Mouse (Mus musculus): ENCODE results near the gene Fzd5. TPM values are rescaled to one million over a fixed set of nuclear protein-coding genes. Genes with fewer than 3 reads are reported as not detected.

Fzd5 gene
- polyA plus RNA-seq, 1 experiment from 2014 or later, result 0.26 TPM

GRCm38 (mm10) chr1:64732161-64732560, 5.4 kb downstream of the Fzd5 start:
- H3K27ac ChIP-seq (replicated peaks), result no peak overlapping the region
- no peak for ATAC-seq (ENCODE audit: low FRiP score)
- H3K9me3 ChIP-seq (replicated peaks), result no peaks in the 10 kb centered on the region
- WGBS, result 42% methylated on average over 10 of the region's 10 CpGs
- H3K4me1 ChIP-seq, result peaks cover 23% of the 10 kb centered on the region
- no peak overlapping the region for H3K4me3 ChIP-seq (replicated peaks)
- peaks cover 54% of the 10 kb centered on the region for H3K27me3 ChIP-seq (replicated peaks)
- no peak overlapping the region for H3K4me2 ChIP-seq
- H3K36me3 ChIP-seq, result no peaks in the 10 kb centered on the region
- H3K9ac ChIP-seq (replicated peaks), result no peak overlapping the region

- ATAC-seq (ENCODE audit: low FRiP score), result no peak
- 59% methylated on average over 16 of the region's 16 CpGs for WGBS
- Histone ChIP-seq H3K4me3 (replicated peaks) (no peak overlapping the region), H3K27ac (replicated peaks) (no peak overlapping the region), H3K27me3 (replicated peaks) (peaks cover 48% of the 10 kb centered on the region), H3K4me1 (peaks cover 16% of the 10 kb centered on the region), H3K4me2 (0 out of 2 replicates have a peak overlapping the region, but pooled peaks have one; percentile 2), H3K9me3 (replicated peaks) (no peaks in the 10 kb centered on the region), H3K36me3 (no peaks in the 10 kb centered on the region), H3K9ac (replicated peaks) (no peak overlapping the region)
These were observed 6.1 kb downstream of the Fzd5 start for GRCm38 (mm10) chr1:64731341-64732020.

- Histone ChIP-seq H3K27me3 (replicated peaks) (peaks cover 34% of the 10 kb centered on the region), H3K4me2 (no peak overlapping the region), H3K4me1 (peaks cover 7% of the 10 kb centered on the region), H3K36me3 (no peaks in the 10 kb centered on the region), H3K9me3 (replicated peaks) (no peaks in the 10 kb centered on the region), H3K9ac (replicated peaks) (no peak overlapping the region), H3K4me3 (replicated peaks) (no peak overlapping the region), H3K27ac (replicated peaks) (no peak overlapping the region)
- WGBS, result 78% methylated on average over 4 of the region's 4 CpGs
- ATAC-seq (ENCODE audit: low FRiP score), result no peak
These were observed 7.5 kb downstream of the Fzd5 start for GRCm38 (mm10) chr1:64730046-64730445.

GRCm38 (mm10) chr1:64721034-64721587, 16.4 kb downstream of the Fzd5 start:
- Histone ChIP-seq H3K9ac (replicated peaks) (no peak overlapping the region), H3K27me3 (replicated peaks) (no peaks in the 10 kb centered on the region), H3K9me3 (replicated peaks) (no peaks in the 10 kb centered on the region), H3K27ac (replicated peaks) (no peak overlapping the region), H3K4me3 (replicated peaks) (no peak overlapping the region), H3K4me2 (no peak overlapping the region), H3K36me3 (peaks cover 2% of the 10 kb centered on the region; the same call in 1 of the 2 replicates), H3K4me1 (no peaks in the 10 kb centered on the region)
- WGBS, result 43% methylated on average over 10 of the region's 10 CpGs
- ATAC-seq (ENCODE audit: low FRiP score), result no peak

- H3K4me3 ChIP-seq (replicated peaks), result no peak overlapping the region
- ATAC-seq (ENCODE audit: low FRiP score), result no peak; the same call in 1 of the 2 replicates
- no peaks in the 10 kb centered on the region for H3K9me3 ChIP-seq (replicated peaks)
- no peak overlapping the region for H3K9ac ChIP-seq (replicated peaks)
- peaks cover 14% of the 10 kb centered on the region for H3K36me3 ChIP-seq
- H3K27ac ChIP-seq (replicated peaks), result no peak overlapping the region
- H3K4me2 ChIP-seq, result no peak overlapping the region
- no peaks in the 10 kb centered on the region for H3K4me1 ChIP-seq
- no peaks in the 10 kb centered on the region for H3K27me3 ChIP-seq (replicated peaks)
These were observed 20.0 kb downstream of the Fzd5 start for GRCm38 (mm10) chr1:64717504-64717903.

GRCm38 (mm10) chr1:64716589-64717304, 20.8 kb downstream of the Fzd5 start:
- no peak overlapping the region for H3K9ac ChIP-seq (replicated peaks)
- ATAC-seq (ENCODE audit: low FRiP score), result no peak
- no peaks in the 10 kb centered on the region for H3K27me3 ChIP-seq (replicated peaks)
- H3K36me3 ChIP-seq, result peaks cover 14% of the 10 kb centered on the region
- 91% methylated on average over 7 of the region's 7 CpGs for WGBS
- H3K4me3 ChIP-seq (replicated peaks), result no peak overlapping the region
- no peak overlapping the region for H3K4me2 ChIP-seq
- H3K4me1 ChIP-seq, result no peaks in the 10 kb centered on the region
- no peak overlapping the region for H3K27ac ChIP-seq (replicated peaks)
- no peaks in the 10 kb centered on the region for H3K9me3 ChIP-seq (replicated peaks)

- Histone ChIP-seq H3K27ac (replicated peaks) (no peak overlapping the region), H3K9ac (replicated peaks) (no peak overlapping the region), H3K4me2 (no peak overlapping the region), H3K4me1 (no peaks in the 10 kb centered on the region), H3K36me3 (peaks cover 14% of the 10 kb centered on the region), H3K4me3 (replicated peaks) (no peak overlapping the region), H3K9me3 (replicated peaks) (no peaks in the 10 kb centered on the region), H3K27me3 (replicated peaks) (no peaks in the 10 kb centered on the region)
- no peak for ATAC-seq (ENCODE audit: low FRiP score)
- WGBS, result 88% methylated on average over 2 of the region's 2 CpGs
These were observed 22.1 kb downstream of the Fzd5 start for GRCm38 (mm10) chr1:64715458-64715857.

- H3K9me3 ChIP-seq (replicated peaks), result no peaks in the 10 kb centered on the region
- WGBS, result 86% methylated on average over 14 of the region's 14 CpGs
- H3K4me2 ChIP-seq, result no peak overlapping the region
- H3K27ac ChIP-seq (replicated peaks), result no peak overlapping the region
- no peaks in the 10 kb centered on the region for H3K27me3 ChIP-seq (replicated peaks)
- no peaks in the 10 kb centered on the region for H3K4me1 ChIP-seq
- no peak overlapping the region for H3K4me3 ChIP-seq (replicated peaks)
- peaks cover 19% of the 10 kb centered on the region for H3K36me3 ChIP-seq
- H3K9ac ChIP-seq (replicated peaks), result no peak overlapping the region
- ATAC-seq (ENCODE audit: low FRiP score), result no peak
These were observed 25.4 kb downstream of the Fzd5 start for GRCm38 (mm10) chr1:64712006-64712760.

GRCm38 (mm10) chr1:64709891-64710290, 27.7 kb downstream of the Fzd5 start:
- no peaks in the 10 kb centered on the region for H3K9me3 ChIP-seq (replicated peaks)
- no peak overlapping the region for H3K27ac ChIP-seq (replicated peaks)
- H3K4me2 ChIP-seq, result no peak overlapping the region
- H3K4me3 ChIP-seq (replicated peaks), result no peak overlapping the region
- H3K27me3 ChIP-seq (replicated peaks), result no peaks in the 10 kb centered on the region
- H3K4me1 ChIP-seq, result no peaks in the 10 kb centered on the region
- WGBS, result 17% methylated on average over 2 of the region's 2 CpGs
- no peak overlapping the region for H3K9ac ChIP-seq (replicated peaks)
- H3K36me3 ChIP-seq, result peaks cover 12% of the 10 kb centered on the region
- ATAC-seq (ENCODE audit: low FRiP score), result no peak

GRCm38 (mm10) chr1:64706610-64707009, 30.9 kb downstream of the Fzd5 start:
- peaks cover 23% of the 10 kb centered on the region for H3K36me3 ChIP-seq
- H3K9me3 ChIP-seq (replicated peaks), result no peaks in the 10 kb centered on the region
- no peak for ATAC-seq (ENCODE audit: low FRiP score)
- WGBS, result 94% methylated on average over 2 of the region's 2 CpGs
- H3K4me3 ChIP-seq (replicated peaks), result no peak overlapping the region
- no peaks in the 10 kb centered on the region for H3K27me3 ChIP-seq (replicated peaks)
- no peaks in the 10 kb centered on the region for H3K4me1 ChIP-seq
- no peak overlapping the region for H3K9ac ChIP-seq (replicated peaks)
- H3K4me2 ChIP-seq, result no peak overlapping the region
- no peak overlapping the region for H3K27ac ChIP-seq (replicated peaks)

GRCm38 (mm10) chr1:64705230-64705629, 32.3 kb downstream of the Fzd5 start:
- no peaks in the 10 kb centered on the region for H3K4me1 ChIP-seq
- H3K27me3 ChIP-seq (replicated peaks), result no peaks in the 10 kb centered on the region

More at GRCm38 (mm10) chr1:64705230-64705629, 32.3 kb downstream of the Fzd5 start:
- Histone ChIP-seq H3K9me3 (replicated peaks) (no peaks in the 10 kb centered on the region), H3K36me3 (peaks cover 24% of the 10 kb centered on the region), H3K27ac (replicated peaks) (no peak overlapping the region), H3K4me3 (replicated peaks) (no peak overlapping the region), H3K9ac (replicated peaks) (no peak overlapping the region), H3K4me2 (no peak overlapping the region)
- 52% methylated on average over 6 of the region's 6 CpGs for WGBS
- peak; percentile 31; the same call in 1 of the 2 replicates for ATAC-seq (ENCODE audit: low FRiP score)
